Mouse (Mus musculus): Measurements from ENCODE around the gene Slc7a11. TPM values are rescaled to one million over a fixed set of nuclear protein-coding genes. Genes with fewer than 3 reads are reported as not detected.

The Slc7a11 gene
- polyA plus RNA-seq, 1 experiment from 2014 or later = 2.4 TPM

GRCm38 (mm10) chr3:50456023-50456422, 12.6 kb upstream of the Slc7a11 start:
- H3K4me3 ChIP-seq (ENCODE audit: low read depth, low read length) = no peak overlapping the region
- H3K4me1 ChIP-seq (replicated peaks; ENCODE audit: control insufficient read depth, insufficient read depth) = no peaks in the 10 kb centered on the region
- 68% methylated on average over 1 of the region's 1 CpGs for WGBS
- no peak overlapping the region; the same call in 1 of the 2 replicates for H3K27ac ChIP-seq (replicated peaks)
- no peak for TF ChIP-seq EP300 (optimal IDR thresholded peaks at IDR 0.05)
- no peak for TF ChIP-seq CTCF (IDR thresholded peaks at IDR 0.05; ENCODE audit: low read depth)
- no peaks in the 10 kb centered on the region for H3K9me3 ChIP-seq (ENCODE audit: control insufficient read depth, low read length)
- ATAC-seq (ENCODE audit: low FRiP score, low TSS enrichment) = no peak
- H3K4me2 ChIP-seq (replicated peaks; ENCODE audit: low read depth) = no peak overlapping the region
- H3K9ac ChIP-seq (ENCODE audit: low read length) = no peak overlapping the region
- H3K36me3 ChIP-seq (ENCODE audit: control insufficient read depth, insufficient read depth, low read length) = no peaks in the 10 kb centered on the region
- no peaks in the 10 kb centered on the region for H3K27me3 ChIP-seq (ENCODE audit: control insufficient read depth, insufficient read depth, low read length)
- no peak for DNase-seq (ENCODE audit: low spot score)

GRCm38 (mm10) chr3:50445050-50445775, 1.8 kb upstream of the Slc7a11 start:
- no peak overlapping the region for H3K9ac ChIP-seq (ENCODE audit: low read length)
- H3K27me3 ChIP-seq (ENCODE audit: control insufficient read depth, insufficient read depth, low read length) = no peaks in the 10 kb centered on the region
- no peak overlapping the region for H3K4me2 ChIP-seq (replicated peaks; ENCODE audit: low read depth)
- no peaks in the 10 kb centered on the region for H3K9me3 ChIP-seq (ENCODE audit: control insufficient read depth, low read length)
- ATAC-seq (ENCODE audit: low FRiP score, low TSS enrichment) (no peak), DNase-seq (ENCODE audit: low spot score) (no peak)
- H3K4me3 ChIP-seq (ENCODE audit: low read depth, low read length) = no peak overlapping the region
- H3K27ac ChIP-seq (replicated peaks) = no peak overlapping the region
- H3K36me3 ChIP-seq (ENCODE audit: control insufficient read depth, insufficient read depth, low read length) = no peaks in the 10 kb centered on the region
- WGBS = 50% methylated on average over 10 of the region's 10 CpGs
- TF ChIP-seq CTCF (IDR thresholded peaks at IDR 0.05; ENCODE audit: low read depth) (no peak), EP300 (optimal IDR thresholded peaks at IDR 0.05) (no peak)
- no peaks in the 10 kb centered on the region for H3K4me1 ChIP-seq (replicated peaks; ENCODE audit: control insufficient read depth, insufficient read depth)

GRCm38 (mm10) chr3:50443942-50444341, 528 bp upstream of the Slc7a11 start:
- TF ChIP-seq CTCF (IDR thresholded peaks at IDR 0.05; ENCODE audit: low read depth) (no peak), EP300 (optimal IDR thresholded peaks at IDR 0.05) (no peak)
- Histone ChIP-seq H3K36me3 (ENCODE audit: control insufficient read depth, insufficient read depth, low read length) (no peaks in the 10 kb centered on the region), H3K4me1 (replicated peaks; ENCODE audit: control insufficient read depth, insufficient read depth) (no peaks in the 10 kb centered on the region), H3K27ac (replicated peaks) (peak overlapping the region; percentile 56; the same call in 1 of the 2 replicates), H3K4me2 (replicated peaks; ENCODE audit: low read depth) (peak overlapping the region; percentile 52), H3K27me3 (ENCODE audit: control insufficient read depth, insufficient read depth, low read length) (no peaks in the 10 kb centered on the region), H3K4me3 (ENCODE audit: low read depth, low read length) (peak overlapping the region; percentile 46), H3K9ac (ENCODE audit: low read length) (peak overlapping the region; percentile 51), H3K9me3 (ENCODE audit: control insufficient read depth, low read length) (no peaks in the 10 kb centered on the region)
- DNase-seq (ENCODE audit: low spot score) (no peak), ATAC-seq (ENCODE audit: low FRiP score, low TSS enrichment) (peak; percentile 55; the same call in 1 of the 2 replicates)
- WGBS = 5% methylated on average over 9 of the region's 9 CpGs

- Histone ChIP-seq H3K4me1 (replicated peaks; ENCODE audit: control insufficient read depth, insufficient read depth) (no peaks in the 10 kb centered on the region), H3K9ac (ENCODE audit: low read length) (no peak overlapping the region), H3K36me3 (ENCODE audit: control insufficient read depth, insufficient read depth, low read length) (no peaks in the 10 kb centered on the region), H3K4me2 (replicated peaks; ENCODE audit: low read depth) (peak overlapping the region; percentile 52), H3K4me3 (ENCODE audit: low read depth, low read length) (peak overlapping the region; percentile 46), H3K27me3 (ENCODE audit: control insufficient read depth, insufficient read depth, low read length) (no peaks in the 10 kb centered on the region), H3K27ac (replicated peaks) (no peak overlapping the region), H3K9me3 (ENCODE audit: control insufficient read depth, low read length) (no peaks in the 10 kb centered on the region)
- peak; percentile 15 for DNase-seq (ENCODE audit: low spot score)
- TF ChIP-seq CTCF (IDR thresholded peaks at IDR 0.05; ENCODE audit: low read depth) = no peak
- TF ChIP-seq EP300 (optimal IDR thresholded peaks at IDR 0.05) = no peak
- 76% methylated on average over 19 of the region's 19 CpGs for WGBS
- no peak for ATAC-seq (ENCODE audit: low FRiP score, low TSS enrichment)
Observed at GRCm38 (mm10) chr3:50442341-50443292, 797 bp downstream of the Slc7a11 start.

- no peak for ATAC-seq (ENCODE audit: low FRiP score, low TSS enrichment)
- DNase-seq (ENCODE audit: low spot score) = no peak
- Histone ChIP-seq H3K27me3 (ENCODE audit: control insufficient read depth, insufficient read depth, low read length) (no peaks in the 10 kb centered on the region), H3K36me3 (ENCODE audit: control insufficient read depth, insufficient read depth, low read length) (no peaks in the 10 kb centered on the region), H3K27ac (replicated peaks) (no peak overlapping the region), H3K4me2 (replicated peaks; ENCODE audit: low read depth) (no peak overlapping the region), H3K4me3 (ENCODE audit: low read depth, low read length) (no peak overlapping the region), H3K9me3 (ENCODE audit: control insufficient read depth, low read length) (no peaks in the 10 kb centered on the region), H3K9ac (ENCODE audit: low read length) (no peak overlapping the region), H3K4me1 (replicated peaks; ENCODE audit: control insufficient read depth, insufficient read depth) (no peaks in the 10 kb centered on the region)
- 69% methylated on average over 3 of the region's 3 CpGs for WGBS
- TF ChIP-seq EP300 (optimal IDR thresholded peaks at IDR 0.05) (no peak), CTCF (IDR thresholded peaks at IDR 0.05; ENCODE audit: low read depth) (no peak)
Observed at GRCm38 (mm10) chr3:50441330-50441729, 2.1 kb downstream of the Slc7a11 start.
